Mouse (Mus musculus) CD4-positive, CD25-positive, alpha-beta regulatory T cell (primary cell): ENCODE results near the gene Clca2. TPM values are rescaled to one million over a fixed set of nuclear protein-coding genes. Genes with fewer than 3 reads are reported as not detected.

Experiments used
- polyA plus RNA-seq: library from polyadenylated mRNA; unstranded; fragments of 100-300 nt; shearing (Covaris generic); gene quantifications from one replicate; pipeline ENCODE4 v1.2.1, GENCODE M21; 2017

Clca2 gene
- polyA plus RNA-seq, result not detected

DNA sequence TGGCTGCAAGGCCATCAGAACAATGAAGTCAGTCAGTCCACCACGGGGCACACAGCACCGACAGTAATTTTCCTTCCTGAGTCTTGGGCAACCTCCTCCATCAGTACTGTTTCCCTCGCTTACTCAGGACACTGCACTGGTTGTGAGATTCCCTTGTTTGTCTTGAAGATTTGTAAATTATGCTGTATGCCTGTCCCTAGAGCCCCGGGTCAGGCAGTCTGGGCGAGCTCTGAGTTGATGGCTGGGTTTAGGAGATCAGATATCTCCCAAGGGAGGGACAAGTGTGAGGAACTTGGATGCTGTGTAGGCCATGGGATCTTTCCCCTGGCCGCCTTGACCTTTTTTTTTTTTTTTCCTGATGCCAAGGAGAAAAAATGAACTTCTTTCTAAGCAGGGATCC, at the start of gene Clca2:
TSS of gene Clca2 (minus strand) at position 153 of the 400 bp plus-strand sequence.

DNA sequence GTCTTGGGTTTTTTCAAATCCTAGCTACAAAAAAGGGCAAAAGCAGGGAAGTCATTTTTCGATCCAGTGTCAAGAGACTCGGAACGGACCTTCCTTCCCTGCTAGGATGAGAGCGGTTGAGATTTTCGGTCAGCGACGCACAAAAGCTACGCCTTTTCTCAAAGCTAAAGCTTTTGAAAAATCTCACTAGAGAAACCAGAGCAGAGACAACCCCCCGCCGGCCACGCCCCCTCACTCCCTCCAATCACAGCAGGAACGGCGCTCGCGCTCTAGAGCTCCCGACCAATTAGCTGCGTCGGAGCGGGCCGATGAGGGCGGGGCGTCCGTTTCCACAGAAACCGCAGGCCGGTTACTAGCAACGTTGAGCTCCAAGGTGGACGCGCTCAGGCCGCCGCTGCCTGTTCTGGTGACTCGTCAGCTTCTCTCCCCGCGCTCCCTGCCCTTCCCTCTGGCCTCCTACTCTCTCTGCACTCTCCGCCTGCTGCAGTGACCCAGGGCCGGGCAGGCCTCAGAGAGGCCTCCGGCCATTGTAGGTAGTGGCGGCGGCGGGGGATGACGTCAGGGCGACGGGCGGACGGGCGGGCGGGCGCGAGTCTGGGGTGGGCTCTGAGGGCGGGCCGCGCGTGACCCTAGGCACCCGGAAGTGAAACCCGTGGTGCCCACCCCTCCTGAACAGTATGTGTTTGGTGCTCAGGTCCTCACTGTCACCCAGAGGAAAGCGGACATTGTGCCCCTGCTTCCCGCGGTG, 19.2 kb upstream of the Clca2 start, which contains the start of gene Odf2l:
TSS of gene Odf2l (plus strand) at position 335 of the 748 bp plus-strand sequence.

DNA sequence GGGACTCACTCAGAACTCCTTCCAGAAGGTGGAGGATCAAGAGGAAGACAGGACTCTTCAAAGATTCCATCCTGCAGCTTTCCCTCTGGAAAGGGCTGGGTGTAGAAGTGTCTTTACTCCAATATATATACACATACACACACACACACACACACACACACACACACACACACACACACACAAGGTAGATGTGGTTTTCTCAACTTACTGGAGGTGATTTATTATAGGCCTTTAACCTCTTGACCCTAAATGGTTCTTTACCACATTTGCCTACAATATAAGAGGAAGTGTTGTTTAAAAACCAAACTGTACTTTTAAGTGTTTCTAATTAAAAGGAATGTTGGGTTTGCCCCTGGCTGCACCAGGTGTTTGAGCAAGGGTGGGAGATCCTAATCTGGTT, 66.6 kb downstream of the Clca2 start, which contains the start of gene Clca1:
TSS of gene Clca1 (minus strand) at position 101 of the 400 bp plus-strand sequence.

Other genes with a start within 250 kb of the Clca2 start
- gene Clca4b, start 166.9 kb downstream of the Clca2 start, polyA plus RNA-seq, result not detected
- not detected for gene Clca4a, start 124.4 kb downstream of the Clca2 start, polyA plus RNA-seq
- gene Clca1, start 66.7 kb downstream of the Clca2 start, polyA plus RNA-seq, result not detected
- 5.6 TPM for gene Odf2l, start 19.1 kb upstream of the Clca2 start, polyA plus RNA-seq
- 0.26 TPM for gene Col24a1, start 193.0 kb upstream of the Clca2 start, polyA plus RNA-seq